Comparison of ENCODE assay signal across 21 mouse cellular contexts in genomic region chr4:151407129-151407528, GRCm38 (mm10).
A peak's percentile ranks its signal among the peaks of the same experiment; 100 is the strongest.
DNase-seq lines count a peak whose midpoint lies in the region; ATAC-seq and TF ChIP-seq lines count a peak whose summit lies in the region.
"Had no signal": no experiment of that assay in that cellular context is flagged by ENCODE, and none has a peak within 500 bp of the region (broad histone marks: within the 10 kb centered on the region; RNA-seq: fewer than 3 reads in every experiment).

No protein-coding gene starts in this region.

- TF ChIP-seq CTCF in hindbrain, postnatal 0 days (IDR thresholded peaks at IDR 0.05; ENCODE audit: low read depth), result peak; percentile 37
- TF ChIP-seq CTCF in lung, embryonic 14.5 days (IDR thresholded peaks at IDR 0.05; ENCODE audit: low read depth), result peak; percentile 33
- no peak for TF ChIP-seq CTCF in lung, postnatal 0 days (IDR thresholded peaks at IDR 0.05)
- no peak for TF ChIP-seq CTCF in embryonic fibroblast, embryonic 13.5 days (IDR thresholded peaks at IDR 0.05; ENCODE audit: borderline replicate concordance, insufficient read depth, low read length)

- H3K9me3 ChIP-seq in hindbrain, postnatal 0 days (ENCODE audit: low read length), result no peaks in the 10 kb centered on the region
- H3K9me3 ChIP-seq in hindbrain, embryonic 13.5 days, result no peaks in the 10 kb centered on the region
- no peaks in the 10 kb centered on the region for H3K9me3 ChIP-seq in lung, embryonic 14.5 days (ENCODE audit: low read depth, low read length)
- no peaks in the 10 kb centered on the region for H3K9me3 ChIP-seq in lung, postnatal 0 days (ENCODE audit: low read length)
- H3K9me3 ChIP-seq: embryonic facial prominence, embryonic 10.5 days; heart, embryonic 13.5 days had no signal

- H3K4me2 ChIP-seq in hindbrain, postnatal 0 days (ENCODE audit: low read depth, low read length), result no peak overlapping the region
- H3K4me2 ChIP-seq in hindbrain, embryonic 13.5 days, result no peak overlapping the region
- no peak overlapping the region for H3K4me2 ChIP-seq in lung, embryonic 14.5 days
- no peak overlapping the region for H3K4me2 ChIP-seq in lung, postnatal 0 days (replicated peaks; ENCODE audit: low read depth, low read length)
- H3K4me2 ChIP-seq: heart, embryonic 13.5 days had no signal

- H3K9ac ChIP-seq in hindbrain, postnatal 0 days (replicated peaks; ENCODE audit: low read length), result no peak overlapping the region
- H3K9ac ChIP-seq in hindbrain, embryonic 13.5 days, result no peak overlapping the region
- H3K9ac ChIP-seq in lung, embryonic 14.5 days, result no peak overlapping the region
- H3K9ac ChIP-seq in lung, postnatal 0 days (replicated peaks; ENCODE audit: low read depth), result no peak overlapping the region
- H3K9ac ChIP-seq: heart, embryonic 13.5 days had no signal

- H3K36me3 ChIP-seq in hindbrain, postnatal 0 days (ENCODE audit: insufficient read depth, low read length), result no peaks in the 10 kb centered on the region
- H3K36me3 ChIP-seq in hindbrain, embryonic 13.5 days, result no peaks in the 10 kb centered on the region
- no peaks in the 10 kb centered on the region for H3K36me3 ChIP-seq in lung, embryonic 14.5 days (ENCODE audit: insufficient read depth)
- no peaks in the 10 kb centered on the region for H3K36me3 ChIP-seq in lung, postnatal 0 days (ENCODE audit: insufficient read depth, low read length)
- H3K36me3 ChIP-seq: embryonic facial prominence, embryonic 10.5 days; forebrain, embryonic 10.5 days; heart, embryonic 13.5 days had no signal

- DNase-seq in hindbrain, postnatal 0 days (ENCODE audit: low spot score), result no peak
- DNase-seq in lung, embryonic 14.5 days, result no peak
- DNase-seq in lung, postnatal 0 days (ENCODE audit: low spot score), result no peak
- peak; percentile 51 for DNase-seq in ES-CJ7 (ENCODE audit: low read depth, low spot score)
- no peak for DNase-seq in right cerebral cortex, postnatal 4 days
- DNase-seq: adrenal gland, postnatal 14 days; cerebellum, adult 11-12 months; cerebellum, adult 9-11 months; cerebellum, postnatal 36 days; gastrocnemius, adult 2 months; gastrocnemius, postnatal 36 days; heart, adult 11 months; heart, postnatal 36 days had no signal

- no peak overlapping the region for H3K27ac ChIP-seq in hindbrain, postnatal 0 days
- no peak overlapping the region for H3K27ac ChIP-seq in hindbrain, embryonic 13.5 days
- H3K27ac ChIP-seq in lung, embryonic 14.5 days (ENCODE audit: low read depth), result no peak overlapping the region
- no peak overlapping the region for H3K27ac ChIP-seq in lung, postnatal 0 days (ENCODE audit: low read length)
- H3K27ac ChIP-seq in embryonic fibroblast, embryonic 13.5 days (ENCODE audit: insufficient read depth, low read length), result peak overlapping the region; percentile 48; the same call in 1 of the 2 replicates
- H3K27ac ChIP-seq: embryonic facial prominence, embryonic 10.5 days; forebrain, embryonic 10.5 days; gastrocnemius, adult 2 months; heart, embryonic 13.5 days had no signal

- TF ChIP-seq EP300 in lung, postnatal 0 days (IDR thresholded peaks at IDR 0.05), result no peak

- TF ChIP-seq POLR2A in embryonic fibroblast, embryonic 13.5 days (IDR thresholded peaks at IDR 0.05; ENCODE audit: low read depth, low read length), result no peak

- WGBS in hindbrain, postnatal 0 days, result 97% methylated on average over 2 of the region's 2 CpGs
- WGBS in hindbrain, embryonic 13.5 days, result 100% methylated on average over 2 of the region's 2 CpGs
- WGBS in lung, embryonic 14.5 days, result 97% methylated on average over 2 of the region's 2 CpGs
- WGBS in lung, postnatal 0 days, result 93% methylated on average over 2 of the region's 2 CpGs

- ATAC-seq in hindbrain, postnatal 0 days, result no peak
- no peak for ATAC-seq in hindbrain, embryonic 13.5 days (ENCODE audit: low FRiP score)
- no peak for ATAC-seq in lung, embryonic 14.5 days (ENCODE audit: insufficient read depth)
- ATAC-seq in lung, postnatal 0 days, result no peak
- ATAC-seq: forebrain, embryonic 14.5 days; hindbrain, embryonic 16.5 days had no signal

- no peaks in the 10 kb centered on the region for H3K27me3 ChIP-seq in hindbrain, postnatal 0 days (ENCODE audit: insufficient read depth, low read length)
- H3K27me3 ChIP-seq in hindbrain, embryonic 13.5 days, result no peaks in the 10 kb centered on the region
- H3K27me3 ChIP-seq in lung, embryonic 14.5 days (ENCODE audit: insufficient read depth, low read length), result no peaks in the 10 kb centered on the region
- no peaks in the 10 kb centered on the region for H3K27me3 ChIP-seq in lung, postnatal 0 days (replicated peaks; ENCODE audit: insufficient read depth, low read length)
- H3K27me3 ChIP-seq: heart, embryonic 13.5 days had no signal

- H3K4me1 ChIP-seq in hindbrain, postnatal 0 days (ENCODE audit: insufficient read depth, low read length), result peaks cover 9% of the 10 kb centered on the region
- H3K4me1 ChIP-seq in hindbrain, embryonic 13.5 days (replicated peaks), result peaks cover 36% of the 10 kb centered on the region
- H3K4me1 ChIP-seq in lung, embryonic 14.5 days (ENCODE audit: insufficient read depth), result no peaks in the 10 kb centered on the region
- no peaks in the 10 kb centered on the region for H3K4me1 ChIP-seq in lung, postnatal 0 days (ENCODE audit: insufficient read depth, low read depth, low read length)
- peaks cover 9% of the 10 kb centered on the region; the same call in 1 of the 2 replicates for H3K4me1 ChIP-seq in embryonic fibroblast, embryonic 13.5 days (ENCODE audit: control insufficient read depth, insufficient read depth, low read length)

- no peak overlapping the region for H3K4me3 ChIP-seq in hindbrain, postnatal 0 days (ENCODE audit: low read length)
- H3K4me3 ChIP-seq in hindbrain, embryonic 13.5 days, result no peak overlapping the region
- H3K4me3 ChIP-seq in lung, embryonic 14.5 days (ENCODE audit: low read depth, low read length), result no peak overlapping the region
- no peak overlapping the region for H3K4me3 ChIP-seq in lung, postnatal 0 days (ENCODE audit: low read depth, low read length)
- H3K4me3 ChIP-seq in embryonic fibroblast, embryonic 13.5 days (ENCODE audit: insufficient read depth, low read length), result no peak overlapping the region
- H3K4me3 ChIP-seq: embryonic facial prominence, embryonic 10.5 days; erythroblast, embryonic 14.5 days; forebrain, embryonic 10.5 days; gastrocnemius, adult 2 months; heart, embryonic 13.5 days had no signal

Comparison
In these comparisons a context has a peak if more than half of its experiments do, and no peak if none do; other contexts are left out.
1. CTCF ChIP-seq: peak in hindbrain, postnatal 0 days (single experiment) and lung, embryonic 14.5 days (single experiment); none in lung, postnatal 0 days (single experiment) and embryonic fibroblast, embryonic 13.5 days (single experiment).